ENCODE assay signal across 15 mouse cellular contexts in the genomic region with DNA sequence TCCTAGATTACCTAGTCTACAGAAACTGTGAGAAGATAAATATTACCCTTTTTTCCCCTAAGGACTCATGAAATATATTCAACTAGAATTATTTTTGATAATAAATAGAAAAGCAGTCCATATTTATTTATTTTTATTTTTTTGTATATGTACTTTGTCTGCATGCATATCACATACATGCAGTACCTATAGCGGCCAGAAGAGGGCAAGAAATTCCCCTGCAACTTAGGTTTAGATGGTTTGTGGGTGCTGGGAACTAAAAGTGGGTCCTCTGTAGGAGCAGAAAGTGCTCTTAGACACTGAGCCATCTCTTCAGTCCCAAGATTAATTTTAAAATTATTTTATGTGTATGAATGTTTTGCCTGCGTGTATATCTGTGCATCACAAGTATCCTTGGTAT. TPM values are rescaled to one million over a fixed set of nuclear protein-coding genes. Genes with fewer than 3 reads are reported as not detected.
DNase-seq lines count a peak whose midpoint lies in the region; ATAC-seq and TF ChIP-seq lines count a peak whose summit lies in the region.
"Had no signal": no experiment of that assay in that cellular context is flagged by ENCODE, and none has a peak within 500 bp of the region (broad histone marks: within the 10 kb centered on the region; RNA-seq: fewer than 3 reads in every experiment).

No protein-coding gene starts in this region.

- no peaks in the 10 kb centered on the region for H3K36me3 ChIP-seq in stomach, postnatal 0 days (ENCODE audit: control insufficient read depth, insufficient read depth, low read length)
- H3K36me3 ChIP-seq: embryonic facial prominence, embryonic 12.5 days; intestine, embryonic 15.5 days had no signal

- peak; percentile 42 for DNase-seq in CD4-positive, CD25-positive, alpha-beta regulatory T cell, adult 2 months (ENCODE audit: low read depth, low spot score)
- no peak for DNase-seq in left cerebral cortex, adult 2 months (ENCODE audit: extremely low spot score in 1 of 2, low spot score in 2 of 2)
- no peak for DNase-seq in left cerebral cortex, adult 8-10 months (ENCODE audit: low spot score in 2 of 2)
- peak; percentile 17 for DNase-seq in thymus, postnatal 14 days
- DNase-seq in thymus, postnatal 0 days (ENCODE audit: low spot score): no peak
- DNase-seq in stomach, postnatal 0 days (ENCODE audit: low spot score): no peak
- DNase-seq in cerebellum, adult 9-11 months: no peak
- DNase-seq: adrenal gland, adult 8-10 months; kidney, postnatal 4 days; lung, postnatal 10 days; right cerebral cortex, postnatal 4 days had no signal

- H3K4me3 ChIP-seq in left cerebral cortex, adult 2 months: no peak overlapping the region
- no peak overlapping the region for H3K4me3 ChIP-seq in stomach, postnatal 0 days (ENCODE audit: low read depth, low read length)
- H3K4me3 ChIP-seq: embryonic facial prominence, embryonic 12.5 days; intestine, embryonic 15.5 days had no signal

- no peaks in the 10 kb centered on the region for H3K27me3 ChIP-seq in stomach, postnatal 0 days (ENCODE audit: control insufficient read depth, insufficient read depth, low read length)
- H3K27me3 ChIP-seq: embryonic facial prominence, embryonic 12.5 days; intestine, embryonic 15.5 days had no signal

- H3K4me1 ChIP-seq in stomach, postnatal 0 days (replicated peaks; ENCODE audit: control insufficient read depth, insufficient read depth): no peaks in the 10 kb centered on the region
- H3K4me1 ChIP-seq: embryonic facial prominence, embryonic 12.5 days; intestine, embryonic 15.5 days had no signal

- no peak overlapping the region for H3K27ac ChIP-seq in left cerebral cortex, adult 2 months
- no peak overlapping the region for H3K27ac ChIP-seq in stomach, postnatal 0 days (replicated peaks)
- H3K27ac ChIP-seq: embryonic facial prominence, embryonic 12.5 days; intestine, embryonic 15.5 days had no signal

- intact Hi-C loops in left cerebral cortex, adult 2 months (cut with DNase I): no loop called here

- no peak for ATAC-seq in CD4-positive, CD25-positive, alpha-beta regulatory T cell, adult 4 months
- ATAC-seq in stomach, postnatal 0 days (ENCODE audit: low FRiP score, low TSS enrichment): no peak
- ATAC-seq: intestine, embryonic 15.5 days had no signal

- peak; percentile 47 for TF ChIP-seq CTCF in left cerebral cortex, adult 2 months (IDR thresholded peaks at IDR 0.05)
- peak; percentile 53 for TF ChIP-seq CTCF in stomach, postnatal 0 days (IDR thresholded peaks at IDR 0.05; ENCODE audit: low read depth)

- TF ChIP-seq EP300 in stomach, postnatal 0 days (optimal IDR thresholded peaks at IDR 0.05): no peak

- 47% methylated on average over 2 of the region's 2 CpGs for WGBS in stomach, postnatal 0 days

- H3K9me3 ChIP-seq in stomach, postnatal 0 days (ENCODE audit: control insufficient read depth, low read length): no peaks in the 10 kb centered on the region
- H3K9me3 ChIP-seq: embryonic facial prominence, embryonic 12.5 days; intestine, embryonic 15.5 days had no signal

- no peak overlapping the region for H3K4me2 ChIP-seq in stomach, postnatal 0 days (replicated peaks; ENCODE audit: low read depth)
- H3K4me2 ChIP-seq: embryonic facial prominence, embryonic 12.5 days; intestine, embryonic 15.5 days; midbrain, embryonic 11.5 days had no signal

- H3K9ac ChIP-seq in stomach, postnatal 0 days (ENCODE audit: low read length): no peak overlapping the region
- H3K9ac ChIP-seq: embryonic facial prominence, embryonic 12.5 days; intestine, embryonic 15.5 days had no signal

RNA-seq across cellular contexts. Expression of gene Gm2174, which starts 17.2 kb away (rescaled TPM):
- polyA plus RNA-seq in CD4-positive, CD25-positive, alpha-beta regulatory T cell, adult 4 months (2017; shearing (Covaris generic)): 10 to 100 TPM in 1 of 2 experiments, not detected in 1; 15.0 TPM
- not detected for total RNA-seq in left cerebral cortex, adult 2 months (2021)
- not detected for total RNA-seq in left cerebral cortex, adult 8-10 months (2022)
- polyA plus RNA-seq in thymus, postnatal 0 days (2015; fragmentation: Nextera tagmentation; extraction: Ambion mirVana): 1.1 and 2.4 TPM in 2 replicates
- 1.3 and 1.4 TPM in 2 replicates for polyA plus RNA-seq in stomach, postnatal 0 days (2015; fragmentation: Nextera tagmentation; extraction: Ambion mirVana)

RNA-seq across cellular contexts. Expression of gene Ints6l, which starts 24.1 kb away (rescaled TPM):
- polyA plus RNA-seq in CD4-positive, CD25-positive, alpha-beta regulatory T cell, adult 4 months (2017; shearing (Covaris generic)): 10 to 100 TPM; 24.7 to 33.4 TPM
- total RNA-seq in left cerebral cortex, adult 2 months (2021): 10 to 100 TPM; 35.1 to 40.5 TPM
- 10 to 100 TPM; 28.6 to 39.6 (median 34.6) TPM for total RNA-seq in left cerebral cortex, adult 8-10 months (2022)
- 17.0 and 17.5 TPM in 2 replicates for polyA plus RNA-seq in thymus, postnatal 0 days (2015; fragmentation: Nextera tagmentation; extraction: Ambion mirVana)
- polyA plus RNA-seq in stomach, postnatal 0 days (2015; fragmentation: Nextera tagmentation; extraction: Ambion mirVana): 14.8 and 17.6 TPM in 2 replicates

RNA-seq across cellular contexts. Expression of gene Smim10l2a, which starts 56.2 kb away (rescaled TPM):
- polyA plus RNA-seq in CD4-positive, CD25-positive, alpha-beta regulatory T cell, adult 4 months (2017; shearing (Covaris generic)): 1 to 10 TPM; 2.7 to 5.5 TPM
- total RNA-seq in left cerebral cortex, adult 2 months (2021): 10 to 100 TPM; 15.6 to 23.0 TPM
- total RNA-seq in left cerebral cortex, adult 8-10 months (2022): 10 to 100 TPM; 17.2 to 22.5 (median 20.0) TPM
- 1.0 and 1.4 TPM in 2 replicates for polyA plus RNA-seq in thymus, postnatal 0 days (2015; fragmentation: Nextera tagmentation; extraction: Ambion mirVana)
- polyA plus RNA-seq in stomach, postnatal 0 days (2015; fragmentation: Nextera tagmentation; extraction: Ambion mirVana): 2.1 and 2.5 TPM in 2 replicates

Comparison
In these comparisons a context has a peak if more than half of its experiments do, and no peak if none do; other contexts are left out.
1. DNase-seq: peak in CD4-positive, CD25-positive, alpha-beta regulatory T cell, adult 2 months (single experiment) and thymus, postnatal 14 days (single experiment); none in left cerebral cortex, adult 2 months (0 of 2), left cerebral cortex, adult 8-10 months (0 of 2), thymus, postnatal 0 days (single experiment), stomach, postnatal 0 days (single experiment) and cerebellum, adult 9-11 months (single experiment).